Mouse (Mus musculus) CD4-positive naive resting alpha-beta T cell, adult 76 days (primary cell): Measurements from ENCODE around the gene Adamts2. TPM values are rescaled to one million over a fixed set of nuclear protein-coding genes. Genes with fewer than 3 reads are reported as not detected.

Experiments
- total RNA-seq: library from RNA; stranded (reverse); gene quantifications from one replicate; pipeline ENCODE4 v1.2.4, GENCODE M21; 2023

The Adamts2 gene
- not detected for total RNA-seq

GRCm38 (mm10) chr11:50601641-50602355, at the start of gene Adamts2:
Adamts2 (plus strand) TSS chr11:50602084.

GRCm38 (mm10) chr11:50827010-50827953, 225.4 kb downstream of the Adamts2 start, which contains the start of gene Zfp354c:
Zfp354c (minus strand) TSS chr11:50827724.

GRCm38 (mm10) chr11:50841023-50841735, 239.3 kb downstream of the Adamts2 start, which contains the start of gene Zfp879:
Zfp879 (minus strand) TSS chr11:50841552.

GRCm38 (mm10) chr11:50850177-50850735, 248.4 kb downstream of the Adamts2 start, which contains the start of gene Grm6:
Grm6 (plus strand) TSS chr11:50850685.

Other genes with a start within 250 kb of the Adamts2 start
- not detected for gene Cby3, start 247.6 kb upstream of the Adamts2 start, total RNA-seq
- 1,221 TPM for gene Hnrnph1, start 225.1 kb upstream of the Adamts2 start, total RNA-seq
- 17.7 TPM for gene Rufy1, start 171.0 kb upstream of the Adamts2 start, total RNA-seq
- gene Zfp354c, start 225.6 kb downstream of the Adamts2 start, total RNA-seq: 7.1 TPM
- 0.32 TPM for gene Zfp879, start 239.5 kb downstream of the Adamts2 start, total RNA-seq
- 3.1 TPM for gene Grm6, start 248.6 kb downstream of the Adamts2 start, total RNA-seq